Mouse (Mus musculus) C2C12 (cell line): Measurements from ENCODE around the gene Fhit. TPM values are rescaled to one million over a fixed set of nuclear protein-coding genes. Genes with fewer than 3 reads are reported as not detected.
"Not testable (repeated sequence)": the region's sequence is repeated elsewhere in the genome, so short reads cannot be mapped to it uniquely, and the experiment has no call there.

Experiments used
- H3K27me3 ChIP-seq: one replicate; pipeline ENCODE4 v1.6.1; 2011; ENCODE audit not compliant: control insufficient read depth, insufficient read depth, insufficient read length
- H3K36me3 ChIP-seq: one replicate; pipeline ENCODE4 v1.6.1; 2011; ENCODE audit not compliant: control insufficient read depth, insufficient read depth
- H3K4me3 ChIP-seq: one replicate; pipeline ENCODE4 v1.5.1; 2011; ENCODE audit warnings: mild to moderate bottlenecking, control low read depth; ENCODE audit not compliant: poor library complexity, insufficient read depth, severe bottlenecking
- H3K79me2 ChIP-seq: one replicate; pipeline ENCODE4 v1.6.1; 2011; ENCODE audit not compliant: control insufficient read depth, insufficient read depth
- H3K79me3 ChIP-seq: one replicate; pipeline ENCODE4 v1.6.1; 2011; ENCODE audit warnings: low read depth, control low read depth
- H3ac ChIP-seq: one replicate; pipeline ENCODE3; 2011; ENCODE audit warnings: low read depth; ENCODE audit not compliant: control insufficient read depth, insufficient read length
- CEBPB ChIP-seq: IDR thresholded peaks from one replicate; pipeline ENCODE4 v1.6.1; 2011; ENCODE audit warnings: low read depth, mild to moderate bottlenecking, control low read depth, moderate library complexity
- CTCF ChIP-seq: IDR thresholded peaks from one replicate; pipeline ENCODE4 v1.5.1; 2011; ENCODE audit not compliant: control insufficient read depth, insufficient read depth, insufficient read length
- FOSL1 ChIP-seq: IDR thresholded peaks from one replicate; pipeline ENCODE4 v1.8.0; 2011; ENCODE audit warnings: mild to moderate bottlenecking, low read length; ENCODE audit not compliant: poor library complexity, insufficient read depth, severe bottlenecking
- MAX ChIP-seq: IDR thresholded peaks from one replicate; pipeline ENCODE4 v1.6.1; 2011; ENCODE audit warnings: mild to moderate bottlenecking, control low read depth
- MYOD1 ChIP-seq: IDR thresholded peaks from one replicate; pipeline ENCODE4 v1.6.1; 2011; ENCODE audit warnings: low read depth; ENCODE audit not compliant: control insufficient read depth, insufficient read length
- MYOG ChIP-seq: IDR thresholded peaks from one replicate; pipeline ENCODE4 v1.6.1; 2011; ENCODE audit not compliant: control insufficient read depth, insufficient read length; ENCODE audit errors: extremely low read depth
- USF1 ChIP-seq: IDR thresholded peaks from one replicate; pipeline ENCODE4 v1.6.1; 2011; ENCODE audit warnings: low read depth, mild to moderate bottlenecking, control low read depth, moderate library complexity
- polyA plus RNA-seq: library from polyadenylated mRNA; unstranded; fragments of >200 nt; fragmentation: generic; extraction: Trizol; gene quantifications from one replicate; pipeline ENCODE4 v1.2.1, GENCODE M21; 2012; ENCODE audit warnings: missing spikeins

The Fhit gene
- polyA plus RNA-seq, 1 experiment = not detected

GRCm38 (mm10) chr14:10778721-10779120 lies 383.1 kb downstream of the Fhit start:
- Histone ChIP-seq H3K27me3 (no peaks in the 10 kb centered on the region), H3K36me3 (no peaks in the 10 kb centered on the region), H3K79me2 (no peaks in the 10 kb centered on the region), H3K79me3 (no peaks in the 10 kb centered on the region), H3K4me3 (no peak overlapping the region), H3ac (no peak overlapping the region)
- TF ChIP-seq MYOG (no peak), FOSL1 (no peak), MAX (no peak), CTCF (no peak), MYOD1 (no peak), CEBPB (no peak), USF1 (no peak)

GRCm38 (mm10) chr14:10754883-10755282 lies 407.0 kb downstream of the Fhit start:
- H3ac ChIP-seq = not testable (repeated sequence)

GRCm38 (mm10) chr14:10738076-10738475 lies 423.8 kb downstream of the Fhit start:
- H3K36me3 ChIP-seq = no peaks in the 10 kb centered on the region
- H3K79me2 ChIP-seq = no peaks in the 10 kb centered on the region
- H3ac ChIP-seq = no peak overlapping the region
- TF ChIP-seq USF1 (no peak), CEBPB (no peak), CTCF (no peak), MAX (no peak), FOSL1 (no peak), MYOG (no peak), MYOD1 (no peak)
- no peaks in the 10 kb centered on the region for H3K79me3 ChIP-seq
- H3K4me3 ChIP-seq = no peak overlapping the region
- no peaks in the 10 kb centered on the region for H3K27me3 ChIP-seq

More at GRCm38 (mm10) chr14:10754883-10755282, 407.0 kb downstream of the Fhit start:
- not testable (repeated sequence) for H3K79me2 ChIP-seq, H3K36me3 ChIP-seq, H3K4me3 ChIP-seq, H3K79me3 ChIP-seq, H3K27me3 ChIP-seq

GRCm38 (mm10) chr14:10722525-10722924 lies 439.3 kb downstream of the Fhit start:
- Histone ChIP-seq H3K27me3 (no peaks in the 10 kb centered on the region), H3K79me3 (no peaks in the 10 kb centered on the region), H3ac (no peak overlapping the region), H3K36me3 (no peaks in the 10 kb centered on the region), H3K79me2 (no peaks in the 10 kb centered on the region), H3K4me3 (no peak overlapping the region)
- TF ChIP-seq CTCF (no peak), MYOD1 (no peak), MAX (no peak), USF1 (no peak), FOSL1 (no peak), MYOG (no peak), CEBPB (no peak)

DNA sequence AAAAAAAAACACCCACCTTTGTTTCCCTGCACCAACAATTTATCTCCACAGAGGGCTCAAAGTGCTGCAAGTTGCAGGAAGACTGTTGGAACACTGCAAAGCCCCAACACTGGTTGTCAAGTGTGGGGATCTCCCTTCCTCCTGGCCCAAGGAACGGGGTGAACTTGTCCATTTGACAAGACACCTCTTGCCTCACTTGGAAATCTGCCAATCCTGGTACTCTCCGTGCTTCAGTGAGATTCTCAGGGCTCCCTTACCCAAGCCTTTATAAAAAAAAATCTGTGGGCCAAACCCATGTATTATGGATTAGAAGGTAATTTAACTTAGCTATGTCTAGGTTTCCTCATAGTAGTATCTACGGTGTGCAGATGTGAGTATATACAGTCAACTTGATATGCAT lies 448.9 kb downstream of the Fhit start:
- Histone ChIP-seq H3K27me3 (no peaks in the 10 kb centered on the region), H3ac (no peak overlapping the region), H3K4me3 (no peak overlapping the region), H3K79me2 (no peaks in the 10 kb centered on the region), H3K79me3 (no peaks in the 10 kb centered on the region), H3K36me3 (no peaks in the 10 kb centered on the region)
- no peak for TF ChIP-seq CEBPB
- no peak for TF ChIP-seq MYOG
- no peak for TF ChIP-seq MAX
- TF ChIP-seq USF1 = no peak
- no peak for TF ChIP-seq CTCF
- no peak for TF ChIP-seq FOSL1
- TF ChIP-seq MYOD1 = no peak

DNA sequence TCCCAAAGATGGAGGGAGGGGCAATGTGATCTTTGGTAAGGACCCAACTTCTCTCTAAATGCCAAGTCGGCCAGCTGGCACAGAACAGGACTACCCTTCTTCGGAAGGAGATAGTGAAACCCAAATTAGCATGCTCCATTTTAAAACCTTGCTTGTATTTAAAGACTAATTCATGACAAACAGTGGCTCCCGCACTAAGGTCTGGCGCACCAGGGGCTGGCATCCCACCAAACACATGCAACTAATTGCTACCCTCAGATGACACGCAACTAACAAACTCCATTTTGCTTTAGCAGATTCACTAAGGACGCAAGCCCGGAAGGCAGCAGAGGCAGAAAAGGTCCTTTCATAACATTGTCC lies 449.3 kb downstream of the Fhit start:
- TF ChIP-seq CTCF = no peak
- no peak for TF ChIP-seq MYOD1
- TF ChIP-seq FOSL1 = no peak
- no peak for TF ChIP-seq USF1
- no peak for TF ChIP-seq CEBPB
- TF ChIP-seq MYOG = no peak
- no peak for TF ChIP-seq MAX
- no peak overlapping the region for H3K4me3 ChIP-seq
- no peaks in the 10 kb centered on the region for H3K79me3 ChIP-seq
- no peaks in the 10 kb centered on the region for H3K79me2 ChIP-seq
- H3ac ChIP-seq = no peak overlapping the region
- no peaks in the 10 kb centered on the region for H3K36me3 ChIP-seq
- no peaks in the 10 kb centered on the region for H3K27me3 ChIP-seq
